Mouse (Mus musculus) forebrain, embryonic 15.5 days (tissue): ENCODE results near the gene Cyp4f18. TPM values are rescaled to one million over a fixed set of nuclear protein-coding genes. Genes with fewer than 3 reads are reported as not detected.
"Not testable (repeated sequence)": the region's sequence is repeated elsewhere in the genome, so short reads cannot be mapped to it uniquely, and the experiment has no call there.

Experiments used
- ATAC-seq: fragments of 200-750 bp; cut with Nextera tagmentation; replicated peaks from 2 replicates; pipeline ENCODE4 v1.8.0; 2017; ENCODE audit warnings: mild to moderate bottlenecking, moderate TSS enrichment, moderate library complexity
- H3K27ac ChIP-seq: fragments of 300-500 bp; sonication (generic); replicated peaks from 2 replicates; pipeline ENCODE4 v1.5.1; 2015; ENCODE audit warnings: mild to moderate bottlenecking, inconsistent platforms
- H3K27me3 ChIP-seq: fragments of 300-500 bp; sonication (generic); 2 replicates; pipeline ENCODE4 v1.6.1; 2015; ENCODE audit warnings: inconsistent platforms
- H3K36me3 ChIP-seq: fragments of 300-500 bp; sonication (generic); 2 replicates; pipeline ENCODE4 v1.6.1; 2015; ENCODE audit warnings: mild to moderate bottlenecking, inconsistent platforms
- H3K4me1 ChIP-seq: fragments of 300-500 bp; sonication (generic); 2 replicates; pipeline ENCODE4 v1.6.1; 2015; ENCODE audit warnings: inconsistent platforms
- H3K4me2 ChIP-seq: fragments of 300-500 bp; sonication (generic); replicated peaks from 2 replicates; pipeline ENCODE4 v1.6.1; 2015; ENCODE audit warnings: mild to moderate bottlenecking, inconsistent platforms
- H3K4me3 ChIP-seq: fragments of 300-500 bp; sonication (generic); 2 replicates; pipeline ENCODE4 v1.5.1; 2015; ENCODE audit warnings: mild to moderate bottlenecking, inconsistent platforms
- H3K9ac ChIP-seq: fragments of 300-500 bp; sonication (generic); replicated peaks from 2 replicates; pipeline ENCODE4 v1.6.1; 2015; ENCODE audit warnings: mild to moderate bottlenecking, inconsistent platforms
- H3K9me3 ChIP-seq: fragments of 300-500 bp; sonication (generic); 2 replicates; pipeline ENCODE4 v1.6.1; 2016; ENCODE audit warnings: inconsistent platforms
- WGBS: fragments of 180-500 bp; shearing (Covaris S2); methylation state at CpG from one replicate; pipeline ENCODE4 v1.1.7; 2015; ENCODE audit warnings: mixed read lengths; 5-methylcytosine and 5-hydroxymethylcytosine counted together
- polyA plus RNA-seq: library from polyadenylated mRNA; unstranded; fragments of >200 nt; fragmentation: Nextera tagmentation; extraction: Ambion mirVana; gene quantifications from 2 replicates; pipeline ENCODE4 v1.2.1, GENCODE M21; 2015

Cyp4f18 gene
- polyA plus RNA-seq, 1 experiment from 2014 or later: 1.2 TPM

GRCm38 (mm10) chr8:71968636-71969035, 40.8 kb downstream of the Cyp4f18 start:
- Histone ChIP-seq H3K4me2 (no peak overlapping the region), H3K9me3 (no peaks in the 10 kb centered on the region), H3K27me3 (no peaks in the 10 kb centered on the region), H3K9ac (no peak overlapping the region), H3K4me3 (no peak overlapping the region), H3K27ac (no peak overlapping the region), H3K36me3 (peaks cover 49% of the 10 kb centered on the region), H3K4me1 (no peaks in the 10 kb centered on the region)
- no peak for ATAC-seq
- 77% methylated on average over 6 of the region's 6 CpGs for WGBS

DNA sequence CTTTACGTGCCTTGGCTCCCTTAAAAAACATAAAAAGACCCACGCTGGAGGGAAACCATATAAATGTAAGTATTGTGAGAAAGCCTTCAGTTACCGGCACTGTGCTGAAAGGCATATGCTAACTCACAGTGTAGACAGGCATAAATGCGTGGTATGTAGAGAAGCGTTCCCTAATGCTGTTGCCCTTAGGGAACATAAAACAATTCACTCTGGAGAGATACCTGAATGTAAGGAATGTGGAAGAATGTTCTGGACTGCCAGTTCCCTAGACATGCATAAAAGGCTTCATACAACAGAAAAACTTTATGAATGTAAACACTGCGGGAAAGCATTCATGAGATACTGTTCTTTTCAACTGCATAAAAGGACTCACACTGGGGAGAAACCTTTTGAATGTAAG, 41.3 kb downstream of the Cyp4f18 start:
- Histone ChIP-seq H3K27me3 (no peaks in the 10 kb centered on the region), H3K9ac (no peak overlapping the region), H3K4me1 (no peaks in the 10 kb centered on the region), H3K27ac (no peak overlapping the region), H3K36me3 (peaks cover 49% of the 10 kb centered on the region), H3K9me3 (no peaks in the 10 kb centered on the region), H3K4me3 (no peak overlapping the region), H3K4me2 (no peak overlapping the region)
- ATAC-seq: no peak
- 76% methylated on average over 6 of the region's 6 CpGs for WGBS

- Histone ChIP-seq H3K4me1 (no peaks in the 10 kb centered on the region), H3K27ac (no peak overlapping the region), H3K9ac (no peak overlapping the region), H3K36me3 (peaks cover 49% of the 10 kb centered on the region), H3K4me3 (no peak overlapping the region), H3K9me3 (no peaks in the 10 kb centered on the region), H3K27me3 (no peaks in the 10 kb centered on the region), H3K4me2 (no peak overlapping the region)
- 98% methylated on average over 5 of the region's 5 CpGs for WGBS
- no peak for ATAC-seq
These were observed 42.2 kb downstream of the Cyp4f18 start for GRCm38 (mm10) chr8:71967261-71967660.

GRCm38 (mm10) chr8:71966411-71966810, 43.0 kb downstream of the Cyp4f18 start:
- no peak for ATAC-seq
- Histone ChIP-seq H3K4me3 (no peak overlapping the region), H3K4me2 (no peak overlapping the region), H3K9ac (no peak overlapping the region), H3K27me3 (no peaks in the 10 kb centered on the region), H3K36me3 (peaks cover 49% of the 10 kb centered on the region), H3K4me1 (no peaks in the 10 kb centered on the region), H3K27ac (no peak overlapping the region), H3K9me3 (no peaks in the 10 kb centered on the region)

GRCm38 (mm10) chr8:71965166-71965565, 44.3 kb downstream of the Cyp4f18 start:
- Histone ChIP-seq H3K9ac (no peak overlapping the region), H3K4me3 (no peak overlapping the region), H3K27ac (no peak overlapping the region), H3K9me3 (no peaks in the 10 kb centered on the region), H3K27me3 (no peaks in the 10 kb centered on the region), H3K36me3 (peaks cover 49% of the 10 kb centered on the region), H3K4me2 (no peak overlapping the region), H3K4me1 (no peaks in the 10 kb centered on the region)
- 94% methylated on average over 2 of the region's 2 CpGs for WGBS
- no peak for ATAC-seq

- no peaks in the 10 kb centered on the region for H3K9me3 ChIP-seq
- WGBS: 90% methylated on average over 3 of the region's 3 CpGs
- H3K4me1 ChIP-seq: no peaks in the 10 kb centered on the region
These were observed 45.4 kb downstream of the Cyp4f18 start for GRCm38 (mm10) chr8:71964051-71964450.

GRCm38 (mm10) chr8:71961796-71962195, 47.6 kb downstream of the Cyp4f18 start:
- H3K27ac ChIP-seq: no peak overlapping the region
- H3K4me2 ChIP-seq: no peak overlapping the region
- no peaks in the 10 kb centered on the region for H3K9me3 ChIP-seq
- H3K9ac ChIP-seq: no peak overlapping the region
- no peak for ATAC-seq
- 97% methylated on average over 5 of the region's 5 CpGs for WGBS
- no peaks in the 10 kb centered on the region for H3K27me3 ChIP-seq
- H3K4me1 ChIP-seq: no peaks in the 10 kb centered on the region
- H3K4me3 ChIP-seq: no peak overlapping the region
- peaks cover 23% of the 10 kb centered on the region for H3K36me3 ChIP-seq

More at GRCm38 (mm10) chr8:71964051-71964450, 45.4 kb downstream of the Cyp4f18 start:
- Histone ChIP-seq H3K36me3 (peaks cover 46% of the 10 kb centered on the region), H3K27ac (no peak overlapping the region), H3K4me2 (no peak overlapping the region), H3K4me3 (no peak overlapping the region), H3K9ac (no peak overlapping the region), H3K27me3 (no peaks in the 10 kb centered on the region)
- no peak for ATAC-seq

- no peaks in the 10 kb centered on the region for H3K4me1 ChIP-seq
- H3K9ac ChIP-seq: no peak overlapping the region
- no peak overlapping the region for H3K4me3 ChIP-seq
- no peak for ATAC-seq
- peaks cover 10% of the 10 kb centered on the region for H3K36me3 ChIP-seq
- peaks cover 3% of the 10 kb centered on the region for H3K9me3 ChIP-seq
- no peak overlapping the region for H3K27ac ChIP-seq
- no peak overlapping the region for H3K4me2 ChIP-seq
- no peaks in the 10 kb centered on the region for H3K27me3 ChIP-seq
These were observed 48.9 kb downstream of the Cyp4f18 start for GRCm38 (mm10) chr8:71960483-71960882.

- WGBS: 97% methylated on average over 9 of the region's 9 CpGs
- Histone ChIP-seq H3K4me3 (no peak overlapping the region), H3K36me3 (peaks cover 8% of the 10 kb centered on the region; the same call in 1 of the 2 replicates), H3K9ac (no peak overlapping the region), H3K27me3 (no peaks in the 10 kb centered on the region), H3K27ac (no peak overlapping the region), H3K4me2 (no peak overlapping the region), H3K4me1 (peaks cover 18% of the 10 kb centered on the region), H3K9me3 (peaks cover 11% of the 10 kb centered on the region)
- ATAC-seq: no peak
These were observed 54.8 kb downstream of the Cyp4f18 start for GRCm38 (mm10) chr8:71954666-71955065.

DNA sequence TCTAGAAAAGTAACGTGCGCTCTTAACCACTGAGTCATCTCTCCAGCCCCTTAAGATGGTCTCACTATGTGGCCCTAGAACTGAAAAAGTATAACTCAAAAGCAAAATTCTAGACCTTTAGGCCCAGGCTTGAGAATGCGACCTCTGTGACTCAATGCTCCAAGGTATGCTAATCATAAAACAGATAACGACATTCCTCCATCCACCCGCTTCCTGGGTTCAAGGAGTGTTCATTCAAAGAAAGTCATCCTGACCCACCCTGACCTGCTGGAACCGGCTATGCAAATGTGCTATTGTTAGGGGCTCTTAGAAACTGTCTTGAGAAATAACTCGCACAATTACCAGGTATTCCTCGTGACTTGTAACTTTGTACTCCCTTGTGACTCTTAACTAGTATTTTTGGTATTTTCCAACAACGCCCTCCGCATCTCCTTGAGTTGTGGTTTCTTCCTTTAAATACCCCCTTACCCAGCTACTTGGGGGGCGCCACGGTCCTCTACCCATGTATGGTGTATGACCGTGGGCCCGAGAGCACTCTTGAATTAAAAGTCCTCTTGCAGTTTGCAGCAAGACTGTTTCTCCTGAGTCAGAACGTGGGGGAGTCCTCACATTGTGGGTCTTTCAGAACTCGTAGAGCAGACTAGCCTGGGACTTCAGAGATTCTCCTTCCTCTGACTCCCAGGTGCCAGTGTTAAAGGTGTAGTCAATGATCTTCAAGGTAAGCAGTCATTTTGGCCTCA, 56.3 kb downstream of the Cyp4f18 start:
- WGBS: 97% methylated on average over 16 of the region's 16 CpGs
- Histone ChIP-seq H3K4me1 (peaks cover 18% of the 10 kb centered on the region), H3K9me3 (peaks cover 11% of the 10 kb centered on the region)
- H3K27me3 ChIP-seq, H3K9ac ChIP-seq, H3K27ac ChIP-seq, ATAC-seq, H3K4me2 ChIP-seq, H3K36me3 ChIP-seq, H3K4me3 ChIP-seq: not testable (repeated sequence)

- Histone ChIP-seq H3K9ac (no peak overlapping the region), H3K4me2 (peak overlapping the region; percentile 48; the same call in 1 of the 2 replicates)
- no peak for ATAC-seq
These were observed 56.9 kb downstream of the Cyp4f18 start for GRCm38 (mm10) chr8:71952489-71952888.

DNA sequence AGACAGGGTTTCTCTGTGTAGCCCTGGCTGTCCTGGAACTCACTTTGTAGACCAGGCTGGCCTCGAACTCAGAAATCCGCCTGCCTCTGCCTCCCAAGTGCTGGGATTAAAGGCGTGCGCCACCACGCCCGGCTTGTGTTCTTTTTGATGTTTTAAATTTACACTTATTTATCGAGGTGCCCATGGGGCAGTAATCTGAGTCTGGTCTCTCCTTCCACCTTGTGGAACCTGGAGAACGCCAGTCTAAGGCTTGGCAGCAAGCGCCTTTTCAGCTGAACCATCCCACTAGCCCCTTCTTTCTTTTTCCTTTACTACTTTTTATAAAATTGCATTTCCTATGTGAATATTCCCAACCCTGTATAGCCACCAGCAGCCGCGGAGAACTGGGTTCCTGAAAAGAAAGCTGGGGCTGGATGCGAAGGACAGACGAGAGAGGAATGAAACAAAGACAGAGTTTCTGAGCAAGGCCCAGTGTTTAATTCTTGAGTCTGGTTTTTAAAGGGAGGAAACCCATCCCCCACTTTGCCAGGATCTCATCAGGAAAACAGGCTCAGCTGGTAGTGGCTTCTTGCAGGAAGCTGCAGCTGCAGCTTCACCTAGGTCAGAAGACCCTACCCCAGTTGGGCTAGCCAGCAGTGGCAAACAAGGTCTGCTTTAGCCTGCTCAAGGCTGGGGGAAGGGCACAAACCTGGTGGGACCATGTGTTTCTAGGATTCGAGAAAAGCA, 57.8 kb downstream of the Cyp4f18 start:
- H3K9ac ChIP-seq: peak overlapping the region; percentile 88
- WGBS: 33% methylated on average over 14 of the region's 14 CpGs
- peak overlapping the region; percentile 48 for H3K4me2 ChIP-seq
- peaks cover 11% of the 10 kb centered on the region for H3K9me3 ChIP-seq
- no peak for ATAC-seq
- H3K4me3 ChIP-seq: peak overlapping the region; percentile 91
- peaks cover 18% of the 10 kb centered on the region for H3K4me1 ChIP-seq
- peak overlapping the region; percentile 91 for H3K27ac ChIP-seq
- H3K36me3 ChIP-seq: peaks cover 8% of the 10 kb centered on the region; the same call in 1 of the 2 replicates
- H3K27me3 ChIP-seq: no peaks in the 10 kb centered on the region

More at GRCm38 (mm10) chr8:71952489-71952888, 56.9 kb downstream of the Cyp4f18 start:
- Histone ChIP-seq H3K36me3 (peaks cover 8% of the 10 kb centered on the region; the same call in 1 of the 2 replicates), H3K27ac (no peak overlapping the region), H3K9me3 (peaks cover 11% of the 10 kb centered on the region), H3K27me3 (no peaks in the 10 kb centered on the region), H3K4me1 (peaks cover 18% of the 10 kb centered on the region), H3K4me3 (0 out of 2 replicates have a peak overlapping the region, but pooled peaks have one; percentile 91)
- WGBS: 89% methylated on average over 1 of the region's 1 CpGs
